Mouse (Mus musculus): ENCODE data around the gene Fbxl16.

Fbxl16 gene

DNA sequence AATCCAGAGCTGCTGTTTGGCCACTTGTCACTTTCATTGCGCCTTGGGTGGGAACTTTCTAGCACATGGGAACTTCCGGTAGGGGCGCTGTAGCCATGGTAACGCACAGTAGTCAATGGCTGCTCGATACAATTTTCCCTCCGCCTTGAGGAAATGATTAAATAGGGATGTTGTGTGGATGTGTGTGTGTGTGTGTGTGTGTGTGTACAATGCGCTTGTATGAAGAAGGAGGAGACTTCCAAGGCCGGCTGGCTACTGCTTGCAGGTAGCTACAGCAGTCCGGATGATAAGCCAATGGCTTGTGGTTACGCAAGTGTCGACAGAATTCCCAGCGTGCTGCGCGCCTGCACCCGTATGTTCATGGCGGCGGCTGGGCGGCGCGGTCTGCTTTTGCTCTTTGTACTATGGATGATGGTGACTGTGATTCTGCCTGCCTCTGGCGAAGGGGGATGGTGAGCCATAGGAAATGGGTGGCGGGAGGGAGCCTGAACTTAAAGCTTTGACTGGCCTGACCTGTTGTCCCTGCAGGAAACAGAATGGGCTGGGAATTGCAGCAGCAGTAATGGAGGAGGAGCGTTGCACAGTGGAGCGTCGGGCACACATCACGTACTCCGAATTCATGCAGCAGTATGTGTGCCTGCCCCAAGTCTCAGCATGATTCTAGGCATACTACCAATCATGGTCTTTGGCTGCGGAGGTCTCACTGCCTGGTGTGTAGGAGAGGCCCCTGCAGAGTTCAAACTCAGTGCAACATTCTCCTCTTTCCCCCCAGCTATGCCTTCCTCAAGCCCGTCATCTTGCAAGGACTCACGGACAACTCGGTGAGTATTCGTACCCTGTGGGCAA, 20.1 kb downstream of the Fbxl16 start, which contains the start of gene Jmjd8:
Gene Jmjd8 (plus strand): TSS at position 156 of the 846 bp plus-strand sequence.
- peak; percentile 82 for DNase-seq (ENCODE audit: low read depth, low spot score)

DNA sequence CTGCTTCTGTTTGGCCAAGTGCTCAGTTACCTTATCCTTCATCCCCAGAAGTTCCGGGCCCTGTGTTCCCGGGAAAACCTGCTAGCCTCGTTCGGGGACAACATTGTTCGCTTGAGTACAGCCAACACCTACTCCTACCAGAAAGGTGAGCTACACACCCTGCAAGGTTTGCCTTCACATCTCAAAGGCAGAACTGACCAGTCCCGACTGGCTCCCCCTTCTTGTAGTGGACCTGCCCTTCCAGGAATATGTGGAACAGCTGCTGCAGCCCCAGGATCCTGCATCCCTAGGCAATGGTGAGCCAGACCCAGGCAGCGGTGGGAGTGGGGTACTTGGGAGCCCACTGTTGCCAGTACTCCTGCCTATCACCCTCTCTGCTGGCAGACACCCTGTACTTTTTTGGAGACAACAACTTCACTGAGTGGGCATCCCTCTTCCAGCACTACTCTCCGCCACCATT, 20.7 kb downstream of the Fbxl16 start:
- DNase-seq (ENCODE audit: low read depth, low spot score): no peak

DNA sequence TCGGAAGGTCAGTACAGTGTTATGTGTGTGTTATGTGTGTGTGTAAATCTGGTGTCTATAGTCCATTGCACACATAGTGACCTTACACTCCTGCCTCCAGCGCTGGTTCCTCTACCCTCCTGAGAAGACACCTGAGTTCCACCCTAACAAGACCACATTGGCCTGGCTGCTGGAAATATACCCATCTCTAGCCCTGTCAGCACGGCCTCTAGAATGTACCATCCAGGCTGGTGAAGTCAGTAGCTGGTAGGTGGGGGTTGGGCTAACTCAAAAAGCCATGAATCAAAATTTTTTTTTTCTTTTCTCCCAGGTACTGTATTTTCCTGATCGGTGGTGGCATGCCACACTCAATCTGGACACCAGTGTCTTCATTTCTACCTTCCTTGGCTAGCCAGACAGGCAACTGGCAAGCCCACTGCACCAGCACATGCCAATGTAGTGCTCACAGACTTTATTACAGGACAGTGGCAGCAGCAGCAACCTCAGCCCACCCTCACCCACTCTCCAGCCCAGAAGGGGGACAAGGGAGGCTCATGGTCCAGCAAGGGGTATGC, 21.4 kb downstream of the Fbxl16 start:
- no peak for DNase-seq (ENCODE audit: low read depth, low spot score)

DNA sequence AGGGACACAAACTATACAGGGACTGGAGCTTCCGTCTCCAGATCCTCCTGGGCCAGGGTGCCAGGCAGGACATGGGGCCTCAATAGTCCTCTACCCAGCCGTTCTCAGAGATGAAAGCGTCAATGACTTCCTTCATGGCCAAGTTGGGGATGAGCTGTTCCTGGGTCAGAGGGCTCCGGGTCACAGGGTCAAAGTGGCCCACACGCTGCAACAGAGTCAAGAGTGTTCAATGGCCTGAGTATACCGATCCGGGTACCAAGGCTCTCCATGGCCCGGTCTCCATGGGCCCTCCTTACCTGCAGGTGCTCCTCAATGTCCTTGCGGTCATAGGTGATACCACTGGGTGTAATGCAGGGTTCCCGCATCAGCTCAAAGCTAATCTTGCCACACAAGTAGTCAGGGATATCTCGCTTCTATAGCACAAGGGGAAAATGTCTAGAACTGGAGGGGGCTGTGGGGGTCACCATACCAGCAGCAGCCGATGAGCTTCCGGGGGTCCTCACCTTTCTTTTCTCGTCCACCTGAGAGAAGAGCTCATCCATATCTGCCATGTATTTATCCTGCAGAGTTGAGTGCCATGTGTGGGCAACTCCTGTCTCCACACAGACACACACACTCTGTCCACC, 22.0 kb downstream of the Fbxl16 start:
- DNase-seq (ENCODE audit: low read depth, low spot score): no peak

DNA sequence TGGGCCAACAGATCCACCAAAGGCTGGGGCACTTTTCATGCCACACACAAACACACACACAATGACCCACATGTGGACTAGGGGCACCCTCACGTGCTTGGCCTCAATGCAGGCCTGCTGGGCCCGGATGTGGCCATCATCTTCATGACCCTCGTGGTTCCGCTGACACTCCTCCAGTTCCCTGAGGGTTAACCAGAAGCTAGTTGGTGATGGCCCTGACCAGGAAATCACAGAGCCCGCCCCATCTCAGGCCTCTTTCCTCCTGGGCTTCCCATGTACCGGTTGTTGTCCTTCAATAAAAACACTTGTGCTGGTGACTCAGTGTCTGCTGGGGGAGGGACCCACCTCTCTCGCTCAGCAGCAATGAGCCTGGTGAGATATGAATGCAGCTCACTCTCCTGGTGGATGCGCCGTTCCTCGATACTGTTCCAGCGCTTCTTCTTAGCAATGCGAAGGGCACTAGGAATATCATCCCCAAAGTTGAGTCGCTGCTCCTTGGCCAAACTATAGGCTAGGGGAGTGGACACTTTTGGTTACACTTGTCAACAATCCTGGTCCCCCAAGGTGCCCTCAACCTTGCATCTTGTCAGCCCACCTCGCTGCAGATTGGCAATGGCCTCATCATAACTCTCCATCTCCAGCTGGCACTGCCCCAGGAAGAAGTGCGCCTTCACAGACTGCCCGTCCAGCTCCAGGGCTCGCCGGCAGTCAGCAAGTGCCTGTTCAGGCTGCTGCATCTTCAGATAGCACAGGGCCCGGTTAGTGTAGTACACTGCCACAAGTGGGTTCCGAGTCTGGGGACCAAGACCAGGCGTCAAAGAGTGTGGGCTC, 22.8 kb downstream of the Fbxl16 start:
- no peak for DNase-seq (ENCODE audit: low read depth, low spot score)

DNA sequence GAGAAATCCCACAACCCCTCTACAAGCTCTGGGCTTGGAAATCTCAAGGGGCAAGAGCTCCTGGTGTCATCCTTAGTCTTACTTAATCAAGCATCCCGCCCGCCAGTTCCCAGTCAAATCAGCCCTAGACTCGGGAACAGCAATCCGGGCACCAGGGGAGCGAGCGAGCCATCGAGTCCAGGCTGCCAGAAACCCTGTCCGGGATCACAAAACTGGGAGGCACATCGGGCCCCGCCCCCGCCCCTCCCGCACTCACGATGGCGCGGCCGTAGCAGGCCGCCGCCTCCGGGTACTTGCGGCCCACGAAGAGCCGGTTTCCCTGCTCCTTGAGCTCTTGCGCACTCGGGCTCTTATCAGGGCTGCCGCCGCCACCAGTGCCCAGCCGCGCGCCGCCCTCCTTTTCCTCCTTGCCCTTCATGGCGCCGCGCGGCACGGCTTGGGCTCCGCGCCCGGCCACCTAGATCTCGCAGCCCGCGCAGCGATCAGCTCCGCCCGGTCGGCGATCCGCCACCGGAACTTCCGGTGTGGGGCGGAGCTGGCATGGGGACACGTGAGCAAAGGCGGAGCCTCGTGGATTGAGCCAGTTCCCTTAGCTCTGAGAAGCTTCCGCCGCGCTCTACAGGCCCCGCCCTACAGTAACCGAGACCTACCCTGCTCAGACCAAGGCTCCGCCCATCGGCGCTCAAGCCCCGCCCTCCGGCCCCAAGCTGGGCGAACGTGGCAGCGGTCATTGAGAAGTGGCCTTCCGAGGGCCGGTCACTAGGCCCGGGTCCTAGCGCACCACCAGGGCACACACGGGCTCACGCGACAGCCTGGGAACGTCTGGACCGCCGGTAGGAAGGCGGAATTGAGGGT, 23.8 kb downstream of the Fbxl16 start:
- peak; percentile 99 for DNase-seq (ENCODE audit: low read depth, low spot score)

DNA sequence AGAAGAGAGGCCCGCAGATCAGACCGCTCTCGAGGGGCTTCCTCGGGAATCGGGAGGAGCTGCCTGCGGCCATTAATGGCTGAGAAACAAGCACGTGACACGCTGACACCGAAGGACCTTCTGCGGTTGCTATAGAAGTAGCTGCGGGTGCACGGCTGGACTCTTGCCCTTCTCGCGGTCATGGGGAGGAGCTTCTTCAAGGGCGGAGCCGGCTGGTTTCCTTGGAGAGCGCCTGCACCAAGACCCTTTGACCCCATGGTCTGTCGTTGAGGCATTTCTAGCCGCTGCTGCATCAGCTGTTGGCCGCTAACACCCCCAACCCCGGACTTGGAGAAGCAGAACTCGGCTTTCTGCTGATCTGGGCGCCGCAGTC, 24.4 kb downstream of the Fbxl16 start, which contains the start of gene Stub1:
Gene Stub1 (minus strand): TSS at position 114 of the 373 bp plus-strand sequence.
- DNase-seq (ENCODE audit: low read depth, low spot score): peak; percentile 94

DNA sequence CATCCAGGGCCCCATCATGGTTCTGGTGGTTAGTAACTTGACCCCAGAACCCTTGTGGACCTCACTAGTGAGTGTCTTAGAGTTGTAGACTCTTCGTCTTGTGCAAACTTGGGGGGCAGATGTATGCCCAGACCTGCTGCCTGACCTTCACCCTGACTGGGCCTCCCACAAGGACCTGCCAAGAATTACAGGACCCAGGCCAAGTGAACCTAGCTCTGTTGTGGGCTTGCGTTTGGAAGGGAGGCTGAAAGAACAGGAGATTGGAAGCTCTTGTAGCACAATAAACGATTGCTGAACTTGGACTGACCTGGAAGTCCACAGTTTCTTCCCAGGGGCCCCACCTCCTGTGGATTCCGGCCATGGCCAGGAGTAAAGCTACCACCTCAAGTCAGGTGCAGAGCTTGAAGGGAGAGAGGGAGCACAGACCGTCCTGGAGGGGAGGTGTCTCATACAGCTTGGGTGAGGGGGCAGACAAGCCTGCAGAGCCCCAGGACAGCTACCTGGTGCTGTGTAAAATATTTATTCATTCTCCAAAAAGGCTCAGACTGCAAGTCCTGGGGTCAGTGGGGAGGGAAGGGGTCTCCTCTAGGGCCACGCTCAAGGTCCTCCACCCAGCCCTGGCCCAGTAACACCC, 25.2 kb downstream of the Fbxl16 start:
- DNase-seq (ENCODE audit: low read depth, low spot score): no peak

DNA sequence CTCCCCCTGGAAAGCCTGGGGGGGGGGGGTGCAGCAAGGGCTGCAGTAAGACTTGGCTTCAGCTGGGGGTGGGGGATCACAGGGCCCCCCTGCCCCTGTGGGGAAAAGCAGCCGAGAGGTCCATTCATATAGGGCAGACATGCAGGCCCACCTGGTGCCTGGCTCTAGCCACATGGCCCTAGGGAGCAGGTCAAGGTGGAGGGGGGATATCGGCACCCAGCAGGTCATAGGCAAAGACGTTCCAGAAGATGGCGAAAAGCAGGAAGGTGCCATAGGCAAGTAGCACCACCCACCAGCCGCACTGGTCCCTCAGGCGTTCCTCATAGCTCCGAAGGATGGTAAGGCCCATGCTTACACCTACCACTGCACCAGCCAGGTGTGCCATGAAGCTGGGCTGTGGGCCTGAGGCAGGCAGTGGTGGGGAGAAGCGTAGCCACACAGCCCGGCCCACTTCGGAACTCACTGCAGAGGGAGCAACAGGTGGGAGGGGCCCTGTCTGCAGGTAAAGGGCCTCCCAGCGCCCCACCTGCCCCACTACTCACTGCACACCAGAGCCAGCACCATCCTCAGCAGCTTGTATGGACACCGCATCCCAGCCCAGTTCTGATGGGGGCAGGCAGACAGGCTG, 25.8 kb downstream of the Fbxl16 start:
- no peak for DNase-seq (ENCODE audit: low read depth, low spot score)

DNA sequence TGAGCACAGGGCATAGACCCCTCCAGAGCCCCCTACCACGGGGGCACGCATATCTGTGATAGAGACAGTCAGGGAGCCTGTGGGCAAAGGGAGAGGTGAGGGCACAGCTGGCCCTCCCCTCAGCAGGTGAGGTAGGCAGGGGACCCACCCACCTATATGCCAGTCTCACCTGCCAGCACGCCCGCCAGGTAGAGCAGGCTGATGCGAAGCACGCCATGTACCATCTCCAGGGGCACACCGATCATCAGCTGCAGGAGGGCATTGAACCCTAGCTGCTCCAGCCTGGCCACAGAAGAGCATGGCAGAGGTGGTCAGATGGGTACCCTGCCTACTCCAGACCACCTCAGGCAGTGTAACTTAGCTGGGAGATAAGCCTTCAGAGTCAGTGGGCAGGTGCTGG, 26.4 kb downstream of the Fbxl16 start:
- DNase-seq (ENCODE audit: low read depth, low spot score): no peak

DNA sequence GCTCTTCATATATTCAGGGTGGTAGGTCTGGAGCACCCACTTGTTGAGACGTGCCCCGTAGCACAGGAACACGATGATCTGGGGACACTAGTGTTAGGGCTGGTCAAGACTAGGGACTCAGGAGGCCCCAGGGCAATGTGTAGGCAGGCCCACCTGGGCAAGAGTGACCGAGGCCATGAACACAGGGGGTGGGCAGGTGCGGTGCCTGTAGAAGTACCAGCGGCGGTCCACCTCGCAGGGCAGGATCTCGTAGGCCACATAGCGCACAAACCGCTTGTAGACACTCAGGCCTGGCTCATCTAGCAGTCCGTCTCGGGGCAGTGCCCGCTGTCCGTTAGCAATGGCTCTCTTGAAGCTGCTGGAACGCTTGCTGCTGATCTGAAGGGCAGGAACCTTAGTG, 26.9 kb downstream of the Fbxl16 start:
- no peak for DNase-seq (ENCODE audit: low read depth, low spot score)

DNA sequence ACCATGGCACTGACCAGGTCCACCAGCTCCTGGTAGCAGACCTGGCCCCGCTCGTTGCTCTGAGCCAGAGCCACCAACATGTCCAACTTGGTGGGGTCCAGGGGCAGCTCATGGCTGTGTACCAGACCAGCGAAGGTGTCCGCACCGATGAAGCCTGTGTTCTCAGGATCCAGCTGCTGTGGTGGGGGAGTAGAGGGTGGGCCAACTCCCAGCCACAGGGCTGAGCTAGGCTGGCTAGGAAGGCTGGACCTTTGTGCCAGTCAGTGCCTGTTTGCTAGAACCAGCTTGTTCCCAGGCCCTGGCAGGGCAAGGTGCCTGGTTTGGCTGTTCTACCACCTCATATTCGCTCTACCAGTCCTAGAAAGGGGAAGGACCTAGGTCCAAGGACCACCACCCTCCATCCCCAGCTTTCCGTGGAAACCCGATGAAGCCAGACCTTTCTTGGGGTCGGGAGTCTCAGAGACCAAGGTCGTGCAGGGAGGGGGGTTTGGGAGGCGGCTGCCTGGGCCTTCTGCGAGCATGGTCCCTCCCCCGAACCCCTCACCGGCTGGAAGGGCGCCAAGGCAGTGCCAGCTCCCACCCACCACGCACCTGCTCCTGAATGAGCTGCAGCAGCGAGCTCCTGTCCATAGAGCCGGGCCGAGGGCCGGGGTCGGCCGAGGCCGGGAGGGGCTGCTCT, 27.7 kb downstream of the Fbxl16 start:
- no peak for DNase-seq (ENCODE audit: low read depth, low spot score)

DNA sequence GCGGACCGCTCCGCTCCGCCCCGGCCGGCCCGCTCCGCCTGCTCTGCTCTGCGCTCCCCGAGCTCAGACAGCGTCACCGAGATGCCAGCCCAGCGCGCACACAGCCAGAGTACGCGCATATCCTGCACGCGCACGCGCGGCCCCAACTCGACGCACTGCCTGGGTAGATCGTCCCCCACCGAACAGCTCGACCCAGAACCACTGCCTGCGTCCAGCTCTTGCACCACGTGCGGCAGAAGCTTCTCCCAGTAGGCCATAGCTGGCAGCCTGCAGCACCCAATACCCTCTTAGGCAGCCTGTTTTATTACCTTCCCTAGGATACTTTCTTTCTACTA, 28.2 kb downstream of the Fbxl16 start, which contains the start of gene Rhbdl1:
Gene Rhbdl1 (minus strand): TSS at position 220 of the 335 bp plus-strand sequence.
- peak; percentile 61 for DNase-seq (ENCODE audit: low read depth, low spot score)

DNA sequence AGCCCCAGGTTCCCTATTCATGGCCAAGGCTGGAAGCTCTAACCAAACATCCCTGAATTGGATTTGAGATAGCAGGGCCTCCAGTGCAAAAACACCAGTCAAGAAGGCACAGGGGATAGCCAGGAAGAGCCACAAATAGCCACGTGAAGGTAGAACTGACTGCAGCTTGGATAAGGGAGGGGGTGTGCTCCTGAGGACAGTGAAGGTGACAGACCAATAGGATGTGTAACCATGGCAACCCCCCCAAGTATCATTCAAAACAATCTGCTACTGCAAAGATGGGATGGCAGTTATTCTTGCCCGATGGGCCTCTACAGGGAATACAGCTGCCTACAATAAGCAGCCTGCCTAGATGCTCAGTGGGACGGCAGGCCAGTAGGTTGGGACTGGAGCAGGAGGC, 28.6 kb downstream of the Fbxl16 start:
- peak; percentile 56 for DNase-seq (ENCODE audit: low read depth, low spot score)

DNA sequence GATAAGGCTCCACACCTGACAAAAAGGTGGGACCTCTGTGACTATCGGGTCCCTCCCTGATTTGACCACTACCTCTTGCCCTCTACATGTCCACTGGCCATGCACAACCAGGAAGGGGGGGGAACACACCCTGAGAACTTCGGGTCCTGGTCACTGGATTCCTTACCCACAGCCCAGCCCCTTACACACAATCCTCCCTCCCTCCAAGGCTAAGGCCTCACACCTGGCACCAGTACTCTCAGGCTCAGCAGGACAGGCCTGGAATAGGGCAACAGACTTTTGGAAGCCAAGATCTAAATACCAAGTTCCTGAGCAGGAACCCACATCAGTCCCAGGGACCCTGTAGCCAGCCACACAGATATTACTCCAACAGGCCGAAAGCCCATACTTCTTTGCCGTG, 30.0 kb downstream of the Fbxl16 start:
- DNase-seq (ENCODE audit: low read depth, low spot score): no peak

DNA sequence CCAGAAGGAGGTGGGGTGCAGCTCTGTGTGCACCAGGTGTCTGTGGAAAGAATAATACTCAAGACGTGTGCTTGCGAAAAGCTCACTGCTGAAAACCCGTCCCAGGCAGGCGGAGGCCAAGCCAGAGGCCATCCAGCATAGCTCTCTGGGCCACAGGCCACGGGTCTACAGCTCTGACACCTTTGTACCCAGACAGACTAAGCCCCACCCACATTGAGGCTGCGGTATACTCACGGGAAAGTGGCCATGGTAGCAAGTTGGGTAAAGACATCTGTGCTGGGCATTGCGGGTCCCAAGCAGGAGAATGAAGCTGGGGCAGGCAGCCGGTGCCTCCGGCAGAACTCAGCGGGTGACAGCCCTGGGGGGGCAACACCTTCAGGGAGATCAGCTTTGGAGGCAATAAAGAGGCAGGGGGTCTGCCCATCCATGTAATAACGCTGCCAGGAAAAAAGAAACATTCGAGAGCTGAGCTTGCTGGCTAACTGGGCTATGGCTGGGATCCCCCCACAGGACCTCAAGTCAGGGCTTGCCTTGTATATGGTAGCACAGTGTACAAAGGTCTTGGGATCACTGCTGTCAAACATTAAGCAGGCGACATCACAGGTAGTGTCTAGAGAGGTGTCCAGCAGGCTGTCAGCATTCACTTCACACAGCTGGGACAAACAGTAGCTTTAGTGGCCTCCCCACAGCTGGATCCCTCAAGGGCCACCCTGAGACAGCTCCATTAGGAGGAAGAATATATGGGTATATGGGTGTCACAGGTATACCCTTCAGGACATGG, 30.8 kb downstream of the Fbxl16 start:
- DNase-seq (ENCODE audit: low read depth, low spot score): no peak

DNA sequence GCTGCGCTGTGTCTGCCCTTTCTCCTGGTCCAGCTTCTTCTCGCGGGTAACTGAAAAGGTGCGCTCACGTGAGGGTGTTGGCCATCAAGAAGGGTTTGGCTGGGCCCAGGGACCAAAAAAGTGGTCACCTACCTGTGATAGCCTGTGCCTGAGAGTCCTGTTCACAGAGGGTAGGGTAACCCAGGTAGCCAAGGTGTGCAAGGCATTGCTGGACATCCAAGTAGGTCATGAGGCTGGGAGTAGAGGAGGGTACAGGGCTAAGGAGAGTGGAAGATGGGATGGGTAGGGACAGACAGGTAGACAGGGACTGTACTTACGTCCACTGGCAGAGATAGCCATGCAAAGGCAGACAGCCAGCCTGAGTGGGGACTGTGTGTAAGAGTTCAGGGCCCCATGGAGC, 31.6 kb downstream of the Fbxl16 start:
- DNase-seq (ENCODE audit: low read depth, low spot score): no peak

DNA sequence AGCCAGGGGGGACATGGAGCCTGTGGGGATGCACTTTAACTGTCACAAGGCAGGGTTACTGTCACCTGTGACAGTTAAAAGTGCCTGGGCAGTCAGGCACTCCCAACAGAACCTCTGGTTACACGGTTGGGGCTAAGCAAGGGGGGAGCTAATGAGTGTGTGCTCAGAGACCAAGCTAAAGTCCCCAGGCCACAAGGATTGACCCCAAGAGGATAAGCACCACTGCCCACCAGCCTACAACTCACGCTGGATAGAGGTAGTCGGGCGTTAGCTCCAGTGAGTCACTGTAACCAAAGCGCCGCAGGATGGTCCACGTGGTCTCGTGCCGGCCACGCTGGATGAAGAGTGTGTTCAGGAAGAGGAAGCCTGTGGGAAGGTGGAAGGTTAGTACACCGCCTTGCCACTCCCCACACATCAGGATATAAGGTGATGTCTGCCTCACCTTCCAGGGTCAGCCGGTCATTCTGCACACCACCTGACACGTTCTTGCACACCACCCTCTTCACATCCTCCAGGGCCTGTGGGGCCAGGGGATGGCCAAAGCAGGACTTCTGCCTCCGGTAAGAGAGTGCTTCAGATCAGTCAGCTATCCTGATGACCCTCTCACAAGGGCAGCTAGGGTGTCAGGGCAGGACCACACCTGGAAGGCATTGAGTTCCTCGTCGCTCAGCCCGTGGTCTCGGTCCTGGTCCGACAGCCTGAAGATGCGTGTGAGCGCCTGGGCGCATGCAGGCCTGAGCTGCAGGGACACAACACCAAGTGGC, 32.4 kb downstream of the Fbxl16 start, which contains the start of gene Gm20683:
Gene Gm20683 (minus strand): TSS at position 647 of the 764 bp plus-strand sequence.
- no peak for DNase-seq (ENCODE audit: low read depth, low spot score)

All from mesoderm, embryonic 11.5 days (tissue).